Mouse (Mus musculus): Measurements from ENCODE around the gene Wbp1.

GRCm38 (mm10) chr6:83084477-83084876, 36.9 kb downstream of the Wbp1 start:
- no peak for TF ChIP-seq EP300 (IDR thresholded peaks at IDR 0.05; ENCODE audit: low read depth)
- no peak for TF ChIP-seq CTCF (IDR thresholded peaks at IDR 0.05; ENCODE audit: low read depth)
